Mouse (Mus musculus): Measurements from ENCODE around the gene Rapgef2.
A peak's percentile ranks its signal among the peaks of the same experiment; 100 is the strongest.
"Not testable (repeated sequence)": the region's sequence is repeated elsewhere in the genome, so short reads cannot be mapped to it uniquely, and the experiment has no call there.

The Rapgef2 gene

GRCm38 (mm10) chr3:79088461-79088860, 197.9 kb downstream of the Rapgef2 start:
- DNase-seq (ENCODE audit: low spot score): no peak

GRCm38 (mm10) chr3:79086282-79086681, 200.0 kb downstream of the Rapgef2 start:
- no peak for DNase-seq (ENCODE audit: low spot score)

GRCm38 (mm10) chr3:79083881-79084280, 202.4 kb downstream of the Rapgef2 start:
- no peak for DNase-seq (ENCODE audit: low spot score)

- no peak for DNase-seq (ENCODE audit: low spot score)
Measured at GRCm38 (mm10) chr3:79083030-79083429, 203.3 kb downstream of the Rapgef2 start.

GRCm38 (mm10) chr3:79079076-79079475, 207.2 kb downstream of the Rapgef2 start:
- no peak for DNase-seq (ENCODE audit: low spot score)

- DNase-seq (ENCODE audit: low spot score): no peak
Measured at GRCm38 (mm10) chr3:79074970-79075369, 211.3 kb downstream of the Rapgef2 start.

- DNase-seq (ENCODE audit: low spot score): no peak
Measured at GRCm38 (mm10) chr3:79073541-79074244, 212.6 kb downstream of the Rapgef2 start.

- DNase-seq (ENCODE audit: low spot score): no peak
Measured at GRCm38 (mm10) chr3:79071561-79071960, 214.8 kb downstream of the Rapgef2 start.

GRCm38 (mm10) chr3:79069891-79070290, 216.4 kb downstream of the Rapgef2 start:
- DNase-seq (ENCODE audit: low spot score): no peak

GRCm38 (mm10) chr3:79068976-79069375, 217.3 kb downstream of the Rapgef2 start:
- no peak for DNase-seq (ENCODE audit: low spot score)

- no peak for DNase-seq (ENCODE audit: low spot score)
Measured at GRCm38 (mm10) chr3:79066455-79067055, 219.8 kb downstream of the Rapgef2 start.

GRCm38 (mm10) chr3:79064096-79064495, 222.2 kb downstream of the Rapgef2 start:
- DNase-seq (ENCODE audit: low spot score): no peak

- DNase-seq (ENCODE audit: low spot score): no peak
Measured at GRCm38 (mm10) chr3:79061426-79061825, 224.9 kb downstream of the Rapgef2 start.

GRCm38 (mm10) chr3:79058491-79058890, 227.8 kb downstream of the Rapgef2 start:
- DNase-seq (ENCODE audit: low spot score): not testable (repeated sequence)

- no peak for DNase-seq (ENCODE audit: low spot score)
Measured at GRCm38 (mm10) chr3:79045251-79045650, 241.1 kb downstream of the Rapgef2 start.

GRCm38 (mm10) chr3:79042973-79043372, 243.3 kb downstream of the Rapgef2 start:
- DNase-seq (ENCODE audit: low spot score): no peak

GRCm38 (mm10) chr3:79039666-79040450, 246.5 kb downstream of the Rapgef2 start:
- no peak for DNase-seq (ENCODE audit: low spot score)

- DNase-seq (ENCODE audit: low spot score): no peak
Measured at GRCm38 (mm10) chr3:79039008-79039407, 247.3 kb downstream of the Rapgef2 start.

- DNase-seq (ENCODE audit: low spot score): no peak
Measured at GRCm38 (mm10) chr3:79034457-79034856, 251.9 kb downstream of the Rapgef2 start.

- DNase-seq (ENCODE audit: low spot score): no peak
Measured at GRCm38 (mm10) chr3:79030855-79031254, 255.5 kb downstream of the Rapgef2 start.

- DNase-seq (ENCODE audit: low spot score): peak; percentile 31
Measured at GRCm38 (mm10) chr3:79028153-79028878, 258.0 kb downstream of the Rapgef2 start.

GRCm38 (mm10) chr3:79025983-79026382, 260.3 kb downstream of the Rapgef2 start:
- DNase-seq (ENCODE audit: low spot score): no peak

All from c-Kit-positive CD71-positive TER-119-positive erythroid progenitor cells, embryonic 14.5 days (primary cell).